ENCODE assay signal across 13 mouse cellular contexts in the genomic region with DNA sequence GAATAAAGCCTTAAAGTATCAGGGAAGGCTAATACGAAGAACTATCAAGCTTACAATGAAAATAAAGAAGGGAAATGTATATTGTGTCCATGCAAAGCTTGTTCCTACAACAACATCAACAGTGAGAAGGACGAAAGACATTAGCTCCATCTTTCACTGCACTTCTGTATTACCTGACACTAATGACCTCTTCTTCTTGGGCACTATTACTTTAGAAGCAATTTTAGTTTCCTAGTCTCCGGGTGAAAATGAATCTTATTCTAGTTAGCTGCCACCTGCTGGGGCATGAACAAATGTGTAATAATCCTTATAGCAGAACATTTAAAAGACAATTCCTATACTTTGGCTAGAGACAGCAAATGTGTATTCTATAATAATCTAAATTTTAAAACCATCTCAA. TPM values are rescaled to one million over a fixed set of nuclear protein-coding genes. Genes with fewer than 3 reads are reported as not detected.
DNase-seq lines count a peak whose midpoint lies in the region; ATAC-seq and TF ChIP-seq lines count a peak whose summit lies in the region.
"Had no signal": no experiment of that assay in that cellular context is flagged by ENCODE, and none has a peak within 500 bp of the region (broad histone marks: within the 10 kb centered on the region; RNA-seq: fewer than 3 reads in every experiment).

No protein-coding gene starts in this region.

- no peak for TF ChIP-seq POLR2A in thymus, adult 2 months (IDR thresholded peaks at IDR 0.05; ENCODE audit: control insufficient read depth, extremely low read depth, insufficient read depth, low read length, poor library complexity)

- H3K27me3 ChIP-seq in forebrain, embryonic 12.5 days, result peaks cover 6% of the 10 kb centered on the region; the same call in 1 of the 2 replicates
- no peaks in the 10 kb centered on the region for H3K27me3 ChIP-seq in hindbrain, embryonic 15.5 days
- no peaks in the 10 kb centered on the region for H3K27me3 ChIP-seq in midbrain, embryonic 16.5 days (ENCODE audit: control insufficient read depth, insufficient read depth, low read depth, low read length)
- no peaks in the 10 kb centered on the region for H3K27me3 ChIP-seq in thymus, adult 2 months (ENCODE audit: control insufficient read depth, insufficient read depth, low read length)

- TF ChIP-seq CTCF in thymus, adult 2 months (IDR thresholded peaks at IDR 0.05; ENCODE audit: borderline replicate concordance, control insufficient read depth, extremely low read depth, insufficient read depth, low read length, poor library complexity), result no peak

- peak; percentile 55 for DNase-seq in cerebellum, adult 9-10 months
- DNase-seq in cerebellum, adult 9-11 months, result no peak
- no peak for DNase-seq in frontal cortex, postnatal 10 days (ENCODE audit: low spot score in 2 of 2)
- no peak for DNase-seq in frontal cortex, adult 2 months (ENCODE audit: extremely low spot score in 1 of 2, low spot score in 1 of 2)
- DNase-seq in thymus, adult 2 months, result no peak
- DNase-seq: lung, adult 2 months; lung, postnatal 4 days; right cerebral cortex, postnatal 14 days had no signal

- H3K27ac ChIP-seq in forebrain, embryonic 12.5 days, result no peak overlapping the region
- peak overlapping the region; percentile 46 for H3K27ac ChIP-seq in hindbrain, embryonic 15.5 days (replicated peaks)
- H3K27ac ChIP-seq in midbrain, embryonic 16.5 days (ENCODE audit: low read length), result peak overlapping the region; percentile 71
- H3K27ac ChIP-seq in thymus, adult 2 months (ENCODE audit: control insufficient read depth, insufficient read depth, low read length), result no peak overlapping the region

- H3K9ac ChIP-seq in forebrain, embryonic 12.5 days, result no peak overlapping the region
- H3K9ac ChIP-seq in hindbrain, embryonic 15.5 days, result peak overlapping the region; percentile 30
- peak overlapping the region; percentile 61 for H3K9ac ChIP-seq in midbrain, embryonic 16.5 days (ENCODE audit: low read depth, low read length)

- no peaks in the 10 kb centered on the region for H3K9me3 ChIP-seq in forebrain, embryonic 12.5 days
- no peaks in the 10 kb centered on the region for H3K9me3 ChIP-seq in hindbrain, embryonic 15.5 days
- no peaks in the 10 kb centered on the region for H3K9me3 ChIP-seq in midbrain, embryonic 16.5 days (replicated peaks; ENCODE audit: control insufficient read depth, low read length, poor library complexity, severe bottlenecking)

- ATAC-seq in forebrain, embryonic 12.5 days (ENCODE audit: low FRiP score), result no peak
- ATAC-seq in hindbrain, embryonic 15.5 days (ENCODE audit: low FRiP score, low read depth), result no peak
- no peak for ATAC-seq in midbrain, embryonic 16.5 days
- ATAC-seq: activated CD4-positive, CD25-positive, alpha-beta regulatory T cell, adult 4 months had no signal

- H3K4me2 ChIP-seq in forebrain, embryonic 12.5 days, result peak overlapping the region; percentile 44
- H3K4me2 ChIP-seq in hindbrain, embryonic 15.5 days, result peak overlapping the region; percentile 57
- H3K4me2 ChIP-seq in midbrain, embryonic 16.5 days (ENCODE audit: low read length), result peak overlapping the region; percentile 59

- 25% methylated on average over 3 of the region's 3 CpGs for WGBS in forebrain, embryonic 12.5 days
- WGBS in hindbrain, embryonic 15.5 days, result 33% methylated on average over 3 of the region's 3 CpGs
- WGBS in midbrain, embryonic 16.5 days, result 30% methylated on average over 3 of the region's 3 CpGs
- WGBS in thymus, adult 2 months, result 62% methylated on average over 3 of the region's 3 CpGs

- no peaks in the 10 kb centered on the region for H3K36me3 ChIP-seq in forebrain, embryonic 12.5 days (replicated peaks)
- H3K36me3 ChIP-seq in hindbrain, embryonic 15.5 days, result no peaks in the 10 kb centered on the region
- no peaks in the 10 kb centered on the region for H3K36me3 ChIP-seq in midbrain, embryonic 16.5 days (ENCODE audit: control insufficient read depth, insufficient read depth, low read length)
- no peaks in the 10 kb centered on the region for H3K36me3 ChIP-seq in thymus, adult 2 months (ENCODE audit: control insufficient read depth, insufficient read depth, low read length)

- peaks cover 36% of the 10 kb centered on the region for H3K4me1 ChIP-seq in forebrain, embryonic 12.5 days
- peaks cover 27% of the 10 kb centered on the region for H3K4me1 ChIP-seq in hindbrain, embryonic 15.5 days (replicated peaks)
- peaks cover 16% of the 10 kb centered on the region for H3K4me1 ChIP-seq in midbrain, embryonic 16.5 days (ENCODE audit: control insufficient read depth, insufficient read depth, low read length)
- H3K4me1 ChIP-seq in thymus, adult 2 months (replicated peaks; ENCODE audit: control insufficient read depth, insufficient read depth, low read length), result no peaks in the 10 kb centered on the region

- peak overlapping the region; percentile 31 for H3K4me3 ChIP-seq in forebrain, embryonic 12.5 days (replicated peaks)
- H3K4me3 ChIP-seq in hindbrain, embryonic 15.5 days, result peak overlapping the region; percentile 68
- H3K4me3 ChIP-seq in midbrain, embryonic 16.5 days (ENCODE audit: low read depth, low read length), result peak overlapping the region; percentile 48
- H3K4me3 ChIP-seq in thymus, adult 2 months (ENCODE audit: control insufficient read depth, insufficient read depth, low read length), result no peak overlapping the region

RNA-seq across cellular contexts. Expression of gene Grik2, which starts 1.9 kb away (rescaled TPM):
- polyA plus RNA-seq in forebrain, embryonic 12.5 days (2016; fragmentation: Nextera tagmentation; extraction: Ambion mirVana), result 27.0 and 29.4 TPM in 2 replicates
- 28.8 and 28.9 TPM in 2 replicates for polyA plus RNA-seq in hindbrain, embryonic 15.5 days (2015; fragmentation: Nextera tagmentation; extraction: Ambion mirVana)
- 35.4 and 37.9 TPM in 2 replicates for polyA plus RNA-seq in midbrain, embryonic 16.5 days (2015; fragmentation: Nextera tagmentation; extraction: Ambion mirVana)
- polyA plus RNA-seq in frontal cortex, adult 2 months (2012; rRNA removed), result 40.7 and 46.7 TPM in 2 replicates
- 0.05 TPM in 1 of 2 replicates, not detected in the other for polyA plus RNA-seq in thymus, adult 2 months (2012; rRNA removed)
- polyA plus RNA-seq: activated CD4-positive, CD25-positive, alpha-beta regulatory T cell, adult 4 months; liver, adult 2 months had no signal

Comparison
In these comparisons a context has a peak if more than half of its experiments do, and no peak if none do; other contexts are left out.
1. H3K27ac ChIP-seq: peak in hindbrain, embryonic 15.5 days (single experiment) and midbrain, embryonic 16.5 days (single experiment); none in forebrain, embryonic 12.5 days (single experiment) and thymus, adult 2 months (single experiment).
2. RNA of gene Grik2, which starts 1.9 kb away (polyA plus RNA-seq): 40.7 to 46.7 TPM in frontal cortex, adult 2 months, 35.4 to 37.9 TPM in midbrain, embryonic 16.5 days, 27.0 to 29.4 TPM in forebrain, embryonic 12.5 days and 28.8 to 28.9 TPM in hindbrain, embryonic 15.5 days; 0.05 TPM in thymus, adult 2 months; every median in the first group is over 10 times any median in the second.
3. Peak in every context shown above with its lines, with median percentiles within 50 percentile points of each other: H3K4me2 ChIP-seq.